Mouse (Mus musculus): ENCODE results near the gene Spata2l. TPM values are rescaled to one million over a fixed set of nuclear protein-coding genes. Genes with fewer than 3 reads are reported as not detected.
A peak's percentile ranks its signal among the peaks of the same experiment; 100 is the strongest.

The Spata2l gene
- polyA plus RNA-seq, 1 experiment from 2014 or later: 4.6 TPM

- H3K9me3 ChIP-seq: no peaks in the 10 kb centered on the region
- no peak for ATAC-seq (ENCODE audit: insufficient number of reproducible peaks, insufficient read depth, low FRiP score, low TSS enrichment, low read depth)
- no peak overlapping the region for H3K27ac ChIP-seq
- no peak overlapping the region for H3K4me3 ChIP-seq
- no peaks in the 10 kb centered on the region for H3K27me3 ChIP-seq
- WGBS: 53% methylated on average over 8 of the region's 8 CpGs
- H3K4me2 ChIP-seq: no peak overlapping the region
- no peak overlapping the region for H3K9ac ChIP-seq
- peaks cover 21% of the 10 kb centered on the region for H3K4me1 ChIP-seq
- H3K36me3 ChIP-seq: no peaks in the 10 kb centered on the region
These were observed 44.1 kb downstream of the Spata2l start for GRCm38 (mm10) chr8:123191908-123192307.

GRCm38 (mm10) chr8:123190678-123191077, 45.4 kb downstream of the Spata2l start:
- no peaks in the 10 kb centered on the region for H3K9me3 ChIP-seq
- no peak overlapping the region for H3K27ac ChIP-seq
- ATAC-seq (ENCODE audit: insufficient number of reproducible peaks, insufficient read depth, low FRiP score, low TSS enrichment, low read depth): no peak
- H3K4me2 ChIP-seq: peak overlapping the region; percentile 45
- WGBS: under 1% methylated on average over 9 of the region's 9 CpGs
- H3K27me3 ChIP-seq: no peaks in the 10 kb centered on the region
- peaks cover 34% of the 10 kb centered on the region for H3K4me1 ChIP-seq
- H3K9ac ChIP-seq: no peak overlapping the region
- no peak overlapping the region for H3K4me3 ChIP-seq
- no peaks in the 10 kb centered on the region for H3K36me3 ChIP-seq

- Histone ChIP-seq H3K4me1 (peaks cover 46% of the 10 kb centered on the region), H3K9me3 (no peaks in the 10 kb centered on the region), H3K27me3 (no peaks in the 10 kb centered on the region), H3K27ac (no peak overlapping the region), H3K4me3 (no peak overlapping the region), H3K4me2 (no peak overlapping the region), H3K9ac (no peak overlapping the region), H3K36me3 (no peaks in the 10 kb centered on the region)
- WGBS: 74% methylated on average over 7 of the region's 7 CpGs
- ATAC-seq (ENCODE audit: insufficient number of reproducible peaks, insufficient read depth, low FRiP score, low TSS enrichment, low read depth): no peak
These were observed 47.2 kb downstream of the Spata2l start for GRCm38 (mm10) chr8:123188841-123189240.

- peaks cover 46% of the 10 kb centered on the region for H3K4me1 ChIP-seq
- H3K9ac ChIP-seq: no peak overlapping the region
- no peak overlapping the region for H3K4me3 ChIP-seq
- no peaks in the 10 kb centered on the region for H3K36me3 ChIP-seq
- no peaks in the 10 kb centered on the region for H3K9me3 ChIP-seq
- no peaks in the 10 kb centered on the region for H3K27me3 ChIP-seq
- no peak overlapping the region; the same call in 1 of the 2 replicates for H3K27ac ChIP-seq
- H3K4me2 ChIP-seq: no peak overlapping the region
- no peak for ATAC-seq (ENCODE audit: insufficient number of reproducible peaks, insufficient read depth, low FRiP score, low TSS enrichment, low read depth)
- 76% methylated on average over 2 of the region's 2 CpGs for WGBS
These were observed 48.0 kb downstream of the Spata2l start for GRCm38 (mm10) chr8:123188006-123188405.

- H3K4me1 ChIP-seq: peaks cover 44% of the 10 kb centered on the region
- H3K36me3 ChIP-seq: no peaks in the 10 kb centered on the region
- WGBS: 12% methylated on average over 19 of the region's 19 CpGs
- peak within 1 kb of the TSS; percentile 79 for H3K27ac ChIP-seq
- no peak for ATAC-seq (ENCODE audit: insufficient number of reproducible peaks, insufficient read depth, low FRiP score, low TSS enrichment, low read depth)
- no peak within 1 kb of the TSS for H3K4me3 ChIP-seq
- peak within 1 kb of the TSS; percentile 51; the same call in 1 of the 2 replicates for H3K9ac ChIP-seq
- no peaks in the 10 kb centered on the region for H3K27me3 ChIP-seq
- peak within 1 kb of the TSS; percentile 33 for H3K4me2 ChIP-seq
- H3K9me3 ChIP-seq: no peaks in the 10 kb centered on the region
These were observed 50.2 kb downstream of the Spata2l start, which contains the start of gene Dpep1 for GRCm38 (mm10) chr8:123185566-123186409. Dpep1 (plus strand) TSS chr8:123186242.

GRCm38 (mm10) chr8:123181391-123181790, 54.6 kb downstream of the Spata2l start:
- Histone ChIP-seq H3K27me3 (no peaks in the 10 kb centered on the region), H3K4me2 (no peak overlapping the region), H3K9ac (no peak overlapping the region), H3K4me3 (no peak overlapping the region), H3K4me1 (peaks cover 20% of the 10 kb centered on the region), H3K36me3 (no peaks in the 10 kb centered on the region), H3K27ac (no peak overlapping the region), H3K9me3 (peaks cover 12% of the 10 kb centered on the region; the same call in 1 of the 2 replicates)
- no peak for ATAC-seq (ENCODE audit: insufficient number of reproducible peaks, insufficient read depth, low FRiP score, low TSS enrichment, low read depth)
- whole genome bisulfite sequencing: 53% methylated on average over 3 of the region's 3 CpGs

Other genes with a start within 250 kb of the Spata2l start
- 40.9 and 44.1 TPM in 2 replicates for gene Ankrd11, start 194.0 kb downstream of the Spata2l start, polyA plus RNA-seq (2015; fragmentation: Nextera tagmentation; extraction: Ambion mirVana)
- 47.9 and 49.8 TPM in 2 replicates for gene Spg7, start 173.3 kb downstream of the Spata2l start, polyA plus RNA-seq (2015; fragmentation: Nextera tagmentation; extraction: Ambion mirVana)
- 1,270 and 1,597 TPM in 2 replicates for gene Rpl13, start 133.9 kb downstream of the Spata2l start, polyA plus RNA-seq (2015; fragmentation: Nextera tagmentation; extraction: Ambion mirVana)
- 1.6 and 2.6 TPM in 2 replicates for gene Cpne7, start 118.9 kb downstream of the Spata2l start, polyA plus RNA-seq (2015; fragmentation: Nextera tagmentation; extraction: Ambion mirVana)
- 29.4 and 37.6 TPM in 2 replicates for gene Sult5a1, start 77.9 kb downstream of the Spata2l start, polyA plus RNA-seq (2015; fragmentation: Nextera tagmentation; extraction: Ambion mirVana)
- gene Dpep1, start 50.0 kb downstream of the Spata2l start, polyA plus RNA-seq (2015; fragmentation: Nextera tagmentation; extraction: Ambion mirVana): 2.4 and 4.1 TPM in 2 replicates
- gene Chmp1a, start 23.5 kb downstream of the Spata2l start, polyA plus RNA-seq (2015; fragmentation: Nextera tagmentation; extraction: Ambion mirVana): 153 and 164 TPM in 2 replicates
- 5.8 and 5.9 TPM in 2 replicates for gene Spata33, start 23.4 kb downstream of the Spata2l start, polyA plus RNA-seq (2015; fragmentation: Nextera tagmentation; extraction: Ambion mirVana)
- gene Cdk10, start 11.4 kb downstream of the Spata2l start, polyA plus RNA-seq (2015; fragmentation: Nextera tagmentation; extraction: Ambion mirVana): 39.5 and 44.3 TPM in 2 replicates
- gene Zfp276, start 18.0 kb upstream of the Spata2l start, polyA plus RNA-seq (2015; fragmentation: Nextera tagmentation; extraction: Ambion mirVana): 27.0 and 29.3 TPM in 2 replicates
- gene Vps9d1, start 18.1 kb upstream of the Spata2l start, polyA plus RNA-seq (2015; fragmentation: Nextera tagmentation; extraction: Ambion mirVana): 32.6 and 33.3 TPM in 2 replicates
- gene Fanca, start 82.3 kb upstream of the Spata2l start, polyA plus RNA-seq (2015; fragmentation: Nextera tagmentation; extraction: Ambion mirVana): 27.2 and 28.8 TPM in 2 replicates
- 1.9 and 2.2 TPM in 2 replicates for gene Spire2, start 96.5 kb upstream of the Spata2l start, polyA plus RNA-seq (2015; fragmentation: Nextera tagmentation; extraction: Ambion mirVana)
- gene Tcf25, start 137.5 kb upstream of the Spata2l start, polyA plus RNA-seq (2015; fragmentation: Nextera tagmentation; extraction: Ambion mirVana): 148 and 162 TPM in 2 replicates
- gene Mc1r, start 170.9 kb upstream of the Spata2l start, polyA plus RNA-seq (2015; fragmentation: Nextera tagmentation; extraction: Ambion mirVana): 0.14 and 0.17 TPM in 2 replicates
- 40.1 and 47.9 TPM in 2 replicates for gene Tubb3, start 175.2 kb upstream of the Spata2l start, polyA plus RNA-seq (2015; fragmentation: Nextera tagmentation; extraction: Ambion mirVana)
- gene Def8, start 187.3 kb upstream of the Spata2l start, polyA plus RNA-seq (2015; fragmentation: Nextera tagmentation; extraction: Ambion mirVana): 38.3 and 43.2 TPM in 2 replicates
- gene Afg3l1, start 241.7 kb upstream of the Spata2l start, polyA plus RNA-seq (2015; fragmentation: Nextera tagmentation; extraction: Ambion mirVana): 52.8 and 54.4 TPM in 2 replicates